Mouse (Mus musculus) heart, postnatal 0 days (tissue): Measurements from ENCODE around the gene Csf2rb. TPM values are rescaled to one million over a fixed set of nuclear protein-coding genes. Genes with fewer than 3 reads are reported as not detected.

Experiments
- ATAC-seq: fragments of 200-750 bp; cut with Nextera tagmentation; 2 replicates; pipeline ENCODE4 v1.8.0; 2017; ENCODE audit warnings: low read depth, moderate number of reproducible peaks, moderate library complexity; ENCODE audit not compliant: insufficient read depth
- DNase-seq: peaks from one replicate; pipeline ENCODE4 v3.0.0-alpha.2; 2016; ENCODE audit warnings: low spot score
- H3K27ac ChIP-seq: fragments of 300-500 bp; sonication (generic); 2 replicates; pipeline ENCODE4 v1.5.1; 2014; ENCODE audit warnings: low read depth, mild to moderate bottlenecking
- H3K27me3 ChIP-seq: fragments of 300-500 bp; sonication (generic); 2 replicates; pipeline ENCODE4 v1.6.1; 2014; ENCODE audit warnings: low read length, mixed read lengths; ENCODE audit not compliant: control insufficient read depth, insufficient read depth
- H3K36me3 ChIP-seq: fragments of 300-500 bp; sonication (generic); replicated peaks from 2 replicates; pipeline ENCODE4 v1.6.1; 2014; ENCODE audit warnings: low read length, mixed read lengths; ENCODE audit not compliant: control insufficient read depth, insufficient read depth
- H3K4me1 ChIP-seq: fragments of 300-500 bp; sonication (generic); 2 replicates; pipeline ENCODE4 v1.6.1; 2014; ENCODE audit warnings: antibody characterized with exemption; ENCODE audit not compliant: control insufficient read depth, insufficient read depth
- H3K4me2 ChIP-seq: fragments of 300-500 bp; sonication (generic); 2 replicates; pipeline ENCODE4 v1.6.1; 2014; ENCODE audit warnings: low read depth, mild to moderate bottlenecking, low read length, moderate library complexity
- H3K4me3 ChIP-seq: fragments of 300-500 bp; sonication (generic); 2 replicates; pipeline ENCODE4 v1.5.1; 2014; ENCODE audit warnings: low read depth, low read length
- H3K9ac ChIP-seq: fragments of 300-500 bp; sonication (generic); replicated peaks from 2 replicates; pipeline ENCODE4 v1.6.1; 2014; ENCODE audit warnings: low read depth, low read length, mixed read lengths
- H3K9me3 ChIP-seq: fragments of 300-500 bp; sonication (generic); replicated peaks from 2 replicates; pipeline ENCODE4 v1.6.1; 2016; ENCODE audit warnings: low read length; ENCODE audit not compliant: control insufficient read depth
- CTCF ChIP-seq: IDR thresholded peaks from 2 replicates; pipeline ENCODE4 v1.5.1; 2016; ENCODE audit warnings: antibody characterized with exemption, control low read depth, low read depth
- EP300 ChIP-seq: IDR thresholded peaks from 2 replicates; pipeline ENCODE4 v1.6.1; 2016; ENCODE audit warnings: antibody characterized with exemption, low read depth
- WGBS: fragments of 180-500 bp; shearing (Covaris S2); extraction: QIAGEN DNeasy Blood & Tissue Kit; methylation state at CpG from one replicate; pipeline ENCODE4 v1.1.7; 2014; 5-methylcytosine and 5-hydroxymethylcytosine counted together
- polyA plus RNA-seq: library from polyadenylated mRNA; unstranded; fragments of >200 nt; fragmentation: Nextera tagmentation; extraction: Ambion mirVana; gene quantifications from 2 replicates; pipeline ENCODE4 v1.2.1, GENCODE M21; 2015
- total RNA-seq: library from RNA; depleted of rRNA; stranded (reverse); fragments of >200 nt; gene quantifications from 2 replicates; pipeline ENCODE4 v1.2.3, GENCODE M21; 2014; ENCODE audit warnings: low replicate concordance

Gene Csf2rb
- total and polyA plus RNA-seq, 2 experiments from 2014 or later = 0.79 to 3.5 TPM

DNA sequence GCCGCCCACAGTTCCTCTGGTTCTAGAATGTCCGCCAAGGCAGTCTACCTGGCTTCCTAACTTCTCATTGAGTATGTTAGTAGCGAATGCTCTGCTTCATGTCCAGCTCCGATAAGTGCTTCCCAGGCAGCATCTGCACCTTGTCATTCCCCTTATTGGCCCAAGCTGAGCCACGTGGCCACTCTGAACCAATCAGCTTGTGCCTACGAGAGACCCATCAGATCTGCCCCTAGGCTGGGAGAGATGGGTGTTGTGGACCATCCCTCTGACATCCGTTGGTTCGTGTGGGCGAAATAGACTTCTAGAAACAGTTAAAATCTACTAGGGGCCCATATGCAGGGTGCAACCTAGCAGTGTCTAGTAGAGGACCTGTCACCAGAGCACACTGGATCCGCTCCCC, 52.3 kb downstream of the Csf2rb start:
- Histone ChIP-seq H3K9ac (no peak overlapping the region), H3K36me3 (no peaks in the 10 kb centered on the region), H3K4me1 (no peaks in the 10 kb centered on the region), H3K27me3 (no peaks in the 10 kb centered on the region), H3K4me2 (no peak overlapping the region), H3K9me3 (peaks cover 5% of the 10 kb centered on the region; the same call in 1 of the 2 replicates), H3K27ac (no peak overlapping the region), H3K4me3 (no peak overlapping the region)
- no peak for ATAC-seq
- WGBS = 78% methylated on average over 10 of the region's 10 CpGs
- no peak for TF ChIP-seq EP300
- no peak for DNase-seq

DNA sequence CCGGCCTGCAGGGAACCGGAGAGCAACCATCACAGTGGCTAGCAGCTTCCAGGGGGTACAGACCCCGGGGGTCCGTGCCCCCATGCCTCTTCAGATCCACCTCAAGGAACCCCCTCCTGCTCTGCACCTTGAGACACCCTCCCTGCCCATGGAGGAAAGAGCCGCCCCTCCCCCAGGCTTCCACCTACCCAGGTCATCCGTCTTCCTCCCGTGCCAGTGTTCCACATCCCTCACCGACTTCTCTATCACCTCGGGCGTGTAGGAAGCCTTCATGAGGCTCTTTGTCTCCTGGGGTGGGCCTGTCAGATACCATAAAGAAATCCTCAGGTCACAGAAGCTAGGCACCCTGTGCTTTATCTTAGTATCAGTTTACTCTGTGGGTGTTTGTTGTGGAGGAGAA, 53.0 kb downstream of the Csf2rb start:
- no peak overlapping the region for H3K4me2 ChIP-seq
- no peaks in the 10 kb centered on the region for H3K36me3 ChIP-seq
- H3K4me3 ChIP-seq = no peak overlapping the region
- H3K9ac ChIP-seq = no peak overlapping the region
- no peak for DNase-seq
- TF ChIP-seq EP300 (no peak), CTCF (no peak)
- WGBS = 71% methylated on average over 10 of the region's 10 CpGs
- no peak for ATAC-seq
- H3K4me1 ChIP-seq = no peaks in the 10 kb centered on the region
- H3K27ac ChIP-seq = no peak overlapping the region
- H3K27me3 ChIP-seq = no peaks in the 10 kb centered on the region
- H3K9me3 ChIP-seq = peaks cover 5% of the 10 kb centered on the region; the same call in 1 of the 2 replicates

DNA sequence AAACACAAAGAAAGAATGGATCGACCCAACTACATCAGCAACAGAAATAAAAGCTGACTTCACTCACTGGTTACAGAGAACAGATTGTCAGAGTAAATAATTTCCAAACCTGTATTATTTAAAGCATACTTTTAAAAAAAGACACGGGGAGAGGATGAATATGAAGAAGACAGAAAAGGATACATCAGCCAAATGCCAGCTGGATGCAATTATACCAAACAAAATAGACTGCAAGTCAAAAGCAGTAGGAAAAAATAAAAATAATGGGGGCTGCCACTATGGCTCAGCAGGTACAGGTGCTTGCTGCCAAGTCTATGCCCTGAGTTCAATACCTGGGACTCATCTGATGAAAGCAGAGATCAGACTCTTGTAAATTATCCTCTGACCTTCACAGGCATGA, 54.7 kb downstream of the Csf2rb start:
- no peaks in the 10 kb centered on the region for H3K36me3 ChIP-seq
- ATAC-seq = no peak
- 69% methylated on average over 2 of the region's 2 CpGs for WGBS
- no peak overlapping the region for H3K27ac ChIP-seq
- no peak for DNase-seq
- H3K4me2 ChIP-seq = no peak overlapping the region
- no peaks in the 10 kb centered on the region for H3K27me3 ChIP-seq
- TF ChIP-seq EP300 = no peak
- no peak for TF ChIP-seq CTCF
- no peak overlapping the region for H3K9ac ChIP-seq
- peaks cover 11% of the 10 kb centered on the region for H3K4me1 ChIP-seq
- H3K9me3 ChIP-seq = peaks cover 5% of the 10 kb centered on the region; the same call in 1 of the 2 replicates
- no peak overlapping the region for H3K4me3 ChIP-seq

DNA sequence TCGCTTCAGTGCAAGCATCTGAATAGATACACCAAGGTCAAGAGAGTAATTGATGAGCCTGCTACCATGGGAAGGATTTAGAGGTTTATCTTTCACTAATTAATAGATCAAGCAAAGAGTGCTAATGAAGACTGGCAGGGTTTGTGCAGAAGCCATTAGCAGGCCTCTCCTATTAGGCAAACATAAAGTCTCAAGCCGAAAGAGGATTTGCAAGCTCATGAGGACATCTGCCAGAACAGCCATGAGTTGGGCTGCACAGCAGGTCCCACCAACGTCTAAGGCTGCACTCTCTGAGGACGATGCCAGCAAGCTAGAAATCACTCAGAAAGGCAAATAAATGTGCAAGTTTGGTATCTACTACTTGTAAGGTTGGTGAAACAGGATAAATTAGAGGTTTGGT, 55.2 kb downstream of the Csf2rb start:
- no peak overlapping the region for H3K9ac ChIP-seq
- H3K27ac ChIP-seq = no peak overlapping the region
- H3K4me3 ChIP-seq = no peak overlapping the region
- H3K9me3 ChIP-seq = peaks cover 5% of the 10 kb centered on the region; the same call in 1 of the 2 replicates
- no peak overlapping the region for H3K4me2 ChIP-seq
- H3K4me1 ChIP-seq = peaks cover 12% of the 10 kb centered on the region
- DNase-seq = no peak
- no peaks in the 10 kb centered on the region for H3K36me3 ChIP-seq
- WGBS = 71% methylated on average over 4 of the region's 4 CpGs
- TF ChIP-seq CTCF (no peak), EP300 (no peak)
- no peaks in the 10 kb centered on the region for H3K27me3 ChIP-seq
- ATAC-seq = no peak

DNA sequence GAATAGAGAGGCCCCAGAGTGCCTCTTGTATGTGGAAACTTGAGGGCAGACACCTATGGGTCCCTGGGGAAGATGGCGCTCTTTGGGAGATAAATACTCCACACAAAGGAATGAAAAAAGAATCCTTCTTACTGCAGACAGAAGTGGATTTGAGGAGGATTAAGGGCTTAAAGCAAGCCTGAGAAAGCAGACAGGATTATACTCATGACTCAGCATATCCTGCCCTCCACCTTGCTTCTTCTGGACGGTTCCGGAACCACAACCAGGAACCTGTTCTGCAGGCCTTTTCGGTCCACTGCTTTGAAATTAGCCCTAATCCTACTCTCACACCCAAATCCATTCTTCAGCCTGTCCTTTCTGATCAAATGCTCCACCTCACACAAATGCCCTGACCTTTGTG, 56.6 kb downstream of the Csf2rb start:
- Histone ChIP-seq H3K9ac (no peak overlapping the region), H3K36me3 (no peaks in the 10 kb centered on the region), H3K27me3 (no peaks in the 10 kb centered on the region), H3K4me3 (no peak overlapping the region), H3K4me2 (no peak overlapping the region), H3K4me1 (peaks cover 12% of the 10 kb centered on the region), H3K9me3 (peaks cover 5% of the 10 kb centered on the region; the same call in 1 of the 2 replicates), H3K27ac (no peak overlapping the region)
- DNase-seq (no peak), ATAC-seq (no peak)
- WGBS = 88% methylated on average over 4 of the region's 4 CpGs
- no peak for TF ChIP-seq CTCF
- no peak for TF ChIP-seq EP300

DNA sequence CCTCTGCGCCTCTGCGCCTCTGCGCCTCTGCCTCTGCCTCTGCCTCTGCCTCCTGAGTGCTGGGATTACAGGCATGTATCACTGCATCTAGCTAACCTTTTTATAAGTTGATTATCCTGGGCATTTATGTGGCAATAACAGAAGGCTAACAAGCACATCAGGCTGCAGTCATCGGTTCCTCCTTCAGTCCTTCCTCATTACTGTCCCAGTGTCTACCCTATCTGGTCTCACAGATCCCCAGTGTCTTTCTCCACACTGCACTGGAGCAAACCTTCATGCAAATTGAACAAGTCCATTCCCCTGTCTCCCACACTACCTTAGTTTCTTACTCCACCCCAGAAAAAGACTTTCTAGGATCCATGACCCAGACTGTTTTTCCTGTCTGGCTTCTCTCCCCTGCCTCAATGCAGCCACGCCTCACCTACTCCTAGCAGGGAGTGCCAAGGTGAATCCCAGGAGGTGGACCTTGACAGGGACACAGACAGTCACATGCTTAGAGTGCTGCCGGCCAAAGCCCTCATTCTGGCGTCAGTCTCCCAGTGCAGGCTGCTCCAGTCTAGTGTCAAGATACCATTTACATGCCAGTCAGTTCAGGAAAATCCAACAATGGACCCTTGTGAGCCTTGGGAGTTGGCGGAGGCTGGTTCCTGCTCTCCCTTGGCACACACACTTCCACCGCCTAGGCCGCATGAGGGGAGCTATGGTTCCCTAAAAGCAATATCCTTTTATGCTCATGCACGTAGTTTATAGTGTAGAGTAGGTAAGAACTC, 58.1 kb downstream of the Csf2rb start:
- Histone ChIP-seq H3K36me3 (no peaks in the 10 kb centered on the region), H3K4me2 (no peak overlapping the region), H3K27me3 (no peaks in the 10 kb centered on the region), H3K27ac (peak overlapping the region; percentile 45; the same call in 1 of the 2 replicates), H3K9ac (no peak overlapping the region), H3K9me3 (peaks cover 5% of the 10 kb centered on the region; the same call in 1 of the 2 replicates), H3K4me3 (no peak overlapping the region), H3K4me1 (peaks cover 12% of the 10 kb centered on the region)
- WGBS = 65% methylated on average over 11 of the region's 11 CpGs
- TF ChIP-seq CTCF = no peak
- DNase-seq = no peak
- peak; percentile 73 for ATAC-seq
